8 mouse cellular contexts compared by ENCODE assay signal in genomic region chr2:144555286-144555819, GRCm38 (mm10). TPM values are rescaled to one million over a fixed set of nuclear protein-coding genes. Genes with fewer than 3 reads are reported as not detected.
A peak's percentile ranks its signal among the peaks of the same experiment; 100 is the strongest.
DNase-seq lines count a peak whose midpoint lies in the region; ATAC-seq and TF ChIP-seq lines count a peak whose summit lies in the region.

No protein-coding gene starts in this region.

- H3K27ac ChIP-seq in heart, adult 2 months: peak overlapping the region; percentile 97
- H3K27ac ChIP-seq in CH12.LX (ENCODE audit: insufficient read depth, low read depth): peak overlapping the region; percentile 75
- peak overlapping the region; percentile 84 for H3K27ac ChIP-seq in forebrain, embryonic 11.5 days (ENCODE audit: low read depth, low read length)
- peak overlapping the region; percentile 93 for H3K27ac ChIP-seq in limb, embryonic 14.5 days (replicated peaks; ENCODE audit: low read depth, low read length)
- peak overlapping the region; percentile 53 for H3K27ac ChIP-seq in olfactory bulb, adult 2 months (ENCODE audit: insufficient read depth, low read depth, low read length)

- TF ChIP-seq POLR2A in heart, adult 2 months (IDR thresholded peaks at IDR 0.05; ENCODE audit: insufficient read depth, low read depth, low read length): no peak
- no peak for TF ChIP-seq POLR2A in CH12.LX (IDR thresholded peaks at IDR 0.05; ENCODE audit: low read depth, low read length)
- TF ChIP-seq POLR2A in limb, embryonic 14.5 days (IDR thresholded peaks at IDR 0.05; ENCODE audit: borderline replicate concordance, extremely low read depth, insufficient read depth, insufficient read length): no peak
- no peak for TF ChIP-seq POLR2A in olfactory bulb, adult 2 months (IDR thresholded peaks at IDR 0.05; ENCODE audit: insufficient read depth, low read depth, low read length)

- peak overlapping the region; percentile 66 for H3K4me3 ChIP-seq in heart, adult 2 months
- peak overlapping the region; percentile 69 to 88 (median 75) for H3K4me3 ChIP-seq in CH12.LX (replicated peaks in 1 of 3; ENCODE audit: low read depth in 2 of 3, low read length in 2 of 3, poor library complexity in 1 of 3)
- peak overlapping the region; percentile 77 for H3K4me3 ChIP-seq in forebrain, embryonic 11.5 days (ENCODE audit: low read depth, low read length)
- H3K4me3 ChIP-seq in limb, embryonic 14.5 days (replicated peaks; ENCODE audit: low read length): peak overlapping the region; percentile 85
- H3K4me3 ChIP-seq in olfactory bulb, adult 2 months (ENCODE audit: insufficient read depth, low read depth, low read length): peak overlapping the region; percentile 89

- H3K9me3 ChIP-seq in CH12.LX (replicated peaks; ENCODE audit: low read length): no peaks in the 10 kb centered on the region
- no peaks in the 10 kb centered on the region for H3K9me3 ChIP-seq in forebrain, embryonic 11.5 days (ENCODE audit: control insufficient read depth, low read length)
- H3K9me3 ChIP-seq in limb, embryonic 14.5 days (ENCODE audit: control insufficient read depth, low read length): no peaks in the 10 kb centered on the region

- TF ChIP-seq RAD21 in CH12.LX (IDR thresholded peaks at IDR 0.05; ENCODE audit: low read depth, low read length): no peak

- H3K27me3 ChIP-seq in heart, adult 2 months (ENCODE audit: control insufficient read depth, insufficient read depth, low read length): no peaks in the 10 kb centered on the region
- H3K27me3 ChIP-seq in CH12.LX (replicated peaks): no peaks in the 10 kb centered on the region
- no peaks in the 10 kb centered on the region for H3K27me3 ChIP-seq in forebrain, embryonic 11.5 days (ENCODE audit: control insufficient read depth, insufficient read depth, low read length)
- H3K27me3 ChIP-seq in limb, embryonic 14.5 days (ENCODE audit: control insufficient read depth, insufficient read depth, low read length): no peaks in the 10 kb centered on the region

- peaks cover 2% of the 10 kb centered on the region for H3K79me2 ChIP-seq in heart, adult 2 months (replicated peaks; ENCODE audit: control insufficient read depth, insufficient read depth, low read length)
- peaks cover 28% of the 10 kb centered on the region for H3K79me2 ChIP-seq in CH12.LX (replicated peaks; ENCODE audit: control insufficient read depth, extremely low read depth, insufficient read depth, poor library complexity, severe bottlenecking)

- 2% methylated on average over 14 of the region's 14 CpGs for WGBS in heart, adult 2 months
- 2% methylated on average over 14 of the region's 14 CpGs for WGBS in forebrain, embryonic 11.5 days
- WGBS in limb, embryonic 14.5 days: 4% methylated on average over 14 of the region's 14 CpGs
- WGBS in olfactory bulb, adult 2 months: 2% methylated on average over 14 of the region's 14 CpGs

- dilution Hi-C loops in CH12.LX (cut with MboI; ENCODE audit: extremely low pct_ligation_motif_present, extremely low pct_unique_long_range_greater_than_20kb, low sequenced_read_pairs): no loop called here

- H3K36me3 ChIP-seq in heart, adult 2 months (ENCODE audit: control insufficient read depth, insufficient read depth, low read length): no peaks in the 10 kb centered on the region
- peaks cover 9 to 21% of the 10 kb centered on the region in 2 experiments for H3K36me3 ChIP-seq in CH12.LX (replicated peaks in 1 of 2; ENCODE audit: control insufficient read depth in 1 of 2, insufficient read depth in 1 of 2, low read length in 1 of 2)
- H3K36me3 ChIP-seq in forebrain, embryonic 11.5 days (ENCODE audit: control insufficient read depth, insufficient read depth, low read length): no peaks in the 10 kb centered on the region; the same call in 1 of the 2 replicates
- peaks cover 11% of the 10 kb centered on the region for H3K36me3 ChIP-seq in limb, embryonic 14.5 days (ENCODE audit: control insufficient read depth, insufficient read depth, low read length)

- H3K4me1 ChIP-seq in heart, adult 2 months (ENCODE audit: control insufficient read depth, insufficient read depth, low read length): no peaks in the 10 kb centered on the region
- H3K4me1 ChIP-seq in CH12.LX (ENCODE audit: control insufficient read depth in 1 of 2, insufficient read depth in 2 of 2): peaks cover 8 to 28% of the 10 kb centered on the region in 2 experiments; a peak in 3 of 4 replicates
- no peaks in the 10 kb centered on the region for H3K4me1 ChIP-seq in forebrain, embryonic 11.5 days (replicated peaks; ENCODE audit: control insufficient read depth, insufficient read depth, low read length)
- peaks cover 10% of the 10 kb centered on the region for H3K4me1 ChIP-seq in limb, embryonic 14.5 days (ENCODE audit: control insufficient read depth, insufficient read depth, low read length)
- no peaks in the 10 kb centered on the region for H3K4me1 ChIP-seq in olfactory bulb, adult 2 months (ENCODE audit: control insufficient read depth, insufficient read depth, low read length)

- intact Hi-C loops in heart, adult 2 months (cut with DNase I): loop anchor here (10.0 kb wide), 1 partner anchor 191 kb away; the partner anchor contains the start of genes Kat14 and Pet117

- in situ Hi-C loops in CH12.LX (cut with MboI; ENCODE audit: low pct_ligation_motif_present, low pct_unique_long_range_greater_than_20kb, low sequenced_read_pairs): no loop called here

- H3K9ac ChIP-seq in heart, adult 2 months (ENCODE audit: low read depth, low read length): peak overlapping the region; percentile 80
- H3K9ac ChIP-seq in CH12.LX (ENCODE audit: insufficient read depth, low read depth): peak overlapping the region; percentile 39
- H3K9ac ChIP-seq in forebrain, embryonic 11.5 days (ENCODE audit: low read length): peak overlapping the region; percentile 79
- H3K9ac ChIP-seq in limb, embryonic 14.5 days (ENCODE audit: low read depth, low read length, severe bottlenecking): peak overlapping the region; percentile 80

- DNase-seq in heart, adult 2 months: no peak
- no peak for DNase-seq in heart, adult 11 months
- DNase-seq in CH12.LX (ENCODE audit: extremely low read depth): no peak
- no peak for DNase-seq in forebrain, embryonic 11.5 days (ENCODE audit: low spot score)
- DNase-seq in limb, embryonic 14.5 days (ENCODE audit: low spot score): peak; percentile 49
- no peak for DNase-seq in yolk sac, embryonic 10.5 days (ENCODE audit: low spot score)
- DNase-seq in right cerebral cortex, postnatal 25 days: no peak

- no peak for TF ChIP-seq EP300 in heart, adult 2 months (IDR thresholded peaks at IDR 0.05; ENCODE audit: insufficient read depth, low read depth, low read length)
- no peak; the same call in 1 of the 2 replicates for TF ChIP-seq EP300 in CH12.LX (IDR thresholded peaks at IDR 0.05; ENCODE audit: low read length)

- no peak for ATAC-seq in forebrain, embryonic 11.5 days (replicated peaks; ENCODE audit: low FRiP score)
- no peak for ATAC-seq in limb, embryonic 14.5 days (ENCODE audit: low FRiP score, low read depth)

- TF ChIP-seq CTCF in heart, adult 2 months (IDR thresholded peaks at IDR 0.05): no peak
- TF ChIP-seq CTCF in CH12.LX (conservative IDR thresholded peaks at IDR 0.05 in 1 of 2, IDR thresholded peaks at IDR 0.05 in 1 of 2; ENCODE audit: low read depth in 2 of 2, low read length in 2 of 2): 0 out of 4 replicates have a peak, but pooled peaks of 1 of the 2 experiments have one; percentile 4
- TF ChIP-seq CTCF in olfactory bulb, adult 2 months (IDR thresholded peaks at IDR 0.05; ENCODE audit: insufficient read depth, low read depth, low read length): no peak

- H3K4me2 ChIP-seq in CH12.LX (ENCODE audit: insufficient read depth, low read depth, poor library complexity, severe bottlenecking): peak overlapping the region; percentile 71; the same call in 1 of the 2 replicates
- peak overlapping the region; percentile 52 for H3K4me2 ChIP-seq in forebrain, embryonic 11.5 days (ENCODE audit: low read depth, low read length, severe bottlenecking)
- peak overlapping the region; percentile 61 for H3K4me2 ChIP-seq in limb, embryonic 14.5 days (replicated peaks; ENCODE audit: low read depth, low read length, severe bottlenecking)

RNA-seq across cellular contexts. Expression of gene Sec23b, which starts 0.7 kb away (rescaled TPM):
- 10 to 100 TPM; 22.9 to 23.9 TPM for total RNA-seq in heart, adult 2 months (2021)
- 18.4 and 28.3 TPM in 2 replicates for polyA plus RNA-seq in heart, adult 2 months (2012; rRNA removed)
- total RNA-seq in CH12.LX (2012; rRNA removed) (98.5 and 110 TPM in 2 replicates), CH12.LX (2014; rRNA removed) (99.0 and 103 TPM in 2 replicates)
- polyA plus RNA-seq in CH12.LX (2012; ENCODE audit: insufficient read length, low read depth): 77.7 and 95.4 TPM in 2 replicates
- 122 TPM in 2 replicates for polyA plus RNA-seq in forebrain, embryonic 11.5 days (2014; fragmentation: Nextera tagmentation; extraction: Ambion mirVana)
- 72.8 and 80.1 TPM in 2 replicates for polyA plus RNA-seq in limb, embryonic 14.5 days (2012; rRNA removed)
- 76.2 and 77.5 TPM in 2 replicates for polyA plus RNA-seq in limb, embryonic 14.5 days (2014; fragmentation: Nextera tagmentation; extraction: Ambion mirVana)
- not detected in 2 replicates for polyA plus RNA-seq in olfactory bulb, adult 2 months (2012; ENCODE audit: insufficient read depth, insufficient read length, low replicate concordance, missing spikeins)

RNA-seq across cellular contexts. Expression of gene Rbbp9, which starts 4.7 kb away (rescaled TPM):
- total RNA-seq in heart, adult 2 months (2021): 10 to 100 TPM; 10.4 to 12.1 TPM
- polyA plus RNA-seq in heart, adult 2 months (2012; rRNA removed): 7.3 and 11.0 TPM in 2 replicates
- 0.13 and 0.17 TPM in 2 replicates for total RNA-seq in CH12.LX (2012; rRNA removed)
- 0.42 and 0.57 TPM in 2 replicates for total RNA-seq in CH12.LX (2014; rRNA removed)
- 0.11 and 0.14 TPM in 2 replicates for polyA plus RNA-seq in CH12.LX (2012; ENCODE audit: insufficient read length, low read depth)
- 63.1 and 65.0 TPM in 2 replicates for polyA plus RNA-seq in forebrain, embryonic 11.5 days (2014; fragmentation: Nextera tagmentation; extraction: Ambion mirVana)
- 32.1 and 37.4 TPM in 2 replicates for polyA plus RNA-seq in limb, embryonic 14.5 days (2012; rRNA removed)
- 67.6 and 68.4 TPM in 2 replicates for polyA plus RNA-seq in limb, embryonic 14.5 days (2014; fragmentation: Nextera tagmentation; extraction: Ambion mirVana)
- not detected in 2 replicates for polyA plus RNA-seq in olfactory bulb, adult 2 months (2012; ENCODE audit: insufficient read depth, insufficient read length, low replicate concordance, missing spikeins)

RNA-seq across cellular contexts. Expression of gene Polr3f, which starts 27.8 kb away (rescaled TPM):
- total RNA-seq in heart, adult 2 months (2021): 10 to 100 TPM; 10.4 to 12.1 TPM
- polyA plus RNA-seq in heart, adult 2 months (2012; rRNA removed): 4.0 and 8.8 TPM in 2 replicates
- total RNA-seq in CH12.LX (2012; rRNA removed) (15.8 and 18.5 TPM in 2 replicates), CH12.LX (2014; rRNA removed) (28.5 and 31.9 TPM in 2 replicates)
- 20.2 and 23.2 TPM in 2 replicates for polyA plus RNA-seq in CH12.LX (2012; ENCODE audit: insufficient read length, low read depth)
- 34.2 and 36.9 TPM in 2 replicates for polyA plus RNA-seq in forebrain, embryonic 11.5 days (2014; fragmentation: Nextera tagmentation; extraction: Ambion mirVana)
- 19.4 and 20.5 TPM in 2 replicates for polyA plus RNA-seq in limb, embryonic 14.5 days (2012; rRNA removed)
- 24.9 and 26.6 TPM in 2 replicates for polyA plus RNA-seq in limb, embryonic 14.5 days (2014; fragmentation: Nextera tagmentation; extraction: Ambion mirVana)
- polyA plus RNA-seq in olfactory bulb, adult 2 months (2012; ENCODE audit: insufficient read depth, insufficient read length, low replicate concordance, missing spikeins): not detected in 2 replicates

RNA-seq across cellular contexts. Expression of gene Dzank1, which starts 28.1 kb away (rescaled TPM):
- under 1 TPM; 0.63 to 0.66 TPM for total RNA-seq in heart, adult 2 months (2021)
- 0.49 and 0.76 TPM in 2 replicates for polyA plus RNA-seq in heart, adult 2 months (2012; rRNA removed)
- total RNA-seq in CH12.LX (2012; rRNA removed) (0.04 and 0.08 TPM in 2 replicates), CH12.LX (2014; rRNA removed) (0.04 and 0.08 TPM in 2 replicates)
- 0.29 and 0.34 TPM in 2 replicates for polyA plus RNA-seq in CH12.LX (2012; ENCODE audit: insufficient read length, low read depth)
- 1.5 and 3.8 TPM in 2 replicates for polyA plus RNA-seq in forebrain, embryonic 11.5 days (2014; fragmentation: Nextera tagmentation; extraction: Ambion mirVana)
- 1.5 and 1.6 TPM in 2 replicates for polyA plus RNA-seq in limb, embryonic 14.5 days (2012; rRNA removed)
- polyA plus RNA-seq in limb, embryonic 14.5 days (2014; fragmentation: Nextera tagmentation; extraction: Ambion mirVana): 1.7 and 2.8 TPM in 2 replicates
- polyA plus RNA-seq in olfactory bulb, adult 2 months (2012; ENCODE audit: insufficient read depth, insufficient read length, low replicate concordance, missing spikeins): 44.3 TPM in 1 of 2 replicates, not detected in the other

RNA-seq across cellular contexts. Expression of gene Smim26, which starts 38.5 kb away (rescaled TPM):
- 10 to 100 TPM; 92.0 to 95.7 TPM for total RNA-seq in heart, adult 2 months (2021)
- 25.4 and 38.2 TPM in 2 replicates for polyA plus RNA-seq in heart, adult 2 months (2012; rRNA removed)
- total RNA-seq in CH12.LX (2012; rRNA removed) (34.7 and 36.1 TPM in 2 replicates), CH12.LX (2014; rRNA removed) (59.7 and 69.6 TPM in 2 replicates)
- 30.0 and 35.0 TPM in 2 replicates for polyA plus RNA-seq in CH12.LX (2012; ENCODE audit: insufficient read length, low read depth)
- polyA plus RNA-seq in forebrain, embryonic 11.5 days (2014; fragmentation: Nextera tagmentation; extraction: Ambion mirVana): 32.0 and 40.9 TPM in 2 replicates
- 18.0 and 35.7 TPM in 2 replicates for polyA plus RNA-seq in limb, embryonic 14.5 days (2012; rRNA removed)
- 41.8 and 44.4 TPM in 2 replicates for polyA plus RNA-seq in limb, embryonic 14.5 days (2014; fragmentation: Nextera tagmentation; extraction: Ambion mirVana)
- not detected in 2 replicates for polyA plus RNA-seq in olfactory bulb, adult 2 months (2012; ENCODE audit: insufficient read depth, insufficient read length, low replicate concordance, missing spikeins)
